Mouse (Mus musculus): ENCODE measurements at regions not wholly inside any gene's neighbourhood (a gene's known extent, or its start where the extent isn't known, plus 50 kb on each side); places are given as distances from the start of the nearest gene placed in this dataset.

GRCm38 (mm10) chr8:126667721-126668656 is 74.2 kb upstream of the Irf2bp2 start:
- TF ChIP-seq GATA1 (IDR thresholded peaks at IDR 0.05; ENCODE audit: low read length): no peak

- TF ChIP-seq GATA1 (IDR thresholded peaks at IDR 0.05; ENCODE audit: low read length): no peak
These were observed 73.4 kb upstream of the Irf2bp2 start for GRCm38 (mm10) chr8:126667086-126667720.

GRCm38 (mm10) chr8:126666327-126667085 is 72.7 kb upstream of the Irf2bp2 start:
- TF ChIP-seq GATA1 (IDR thresholded peaks at IDR 0.05; ENCODE audit: low read length): no peak

GRCm38 (mm10) chr8:126665581-126666241 is 71.9 kb upstream of the Irf2bp2 start:
- no peak for TF ChIP-seq GATA1 (IDR thresholded peaks at IDR 0.05; ENCODE audit: low read length)

- no peak for TF ChIP-seq GATA1 (IDR thresholded peaks at IDR 0.05; ENCODE audit: low read length)
These were observed 71.1 kb upstream of the Irf2bp2 start for GRCm38 (mm10) chr8:126664891-126665290.

GRCm38 (mm10) chr8:126662797-126663784 is 69.3 kb upstream of the Irf2bp2 start:
- no peak for TF ChIP-seq GATA1 (IDR thresholded peaks at IDR 0.05; ENCODE audit: low read length)

GRCm38 (mm10) chr8:126662151-126662550 is 68.4 kb upstream of the Irf2bp2 start:
- TF ChIP-seq GATA1 (IDR thresholded peaks at IDR 0.05; ENCODE audit: low read length): no peak

GRCm38 (mm10) chr8:126661511-126662142 is 67.8 kb upstream of the Irf2bp2 start:
- no peak for TF ChIP-seq GATA1 (IDR thresholded peaks at IDR 0.05; ENCODE audit: low read length)

- TF ChIP-seq GATA1 (IDR thresholded peaks at IDR 0.05; ENCODE audit: low read length): no peak
These were observed 67.0 kb upstream of the Irf2bp2 start for GRCm38 (mm10) chr8:126660658-126661316.

- no peak for TF ChIP-seq GATA1 (IDR thresholded peaks at IDR 0.05; ENCODE audit: low read length)
These were observed 66.2 kb upstream of the Irf2bp2 start for GRCm38 (mm10) chr8:126659691-126660657.

- no peak for TF ChIP-seq GATA1 (IDR thresholded peaks at IDR 0.05; ENCODE audit: low read length)
These were observed 63.8 kb upstream of the Irf2bp2 start for GRCm38 (mm10) chr8:126657546-126657945.

All from G1E-ER4 (cell line).